Mouse (Mus musculus): Measurements from ENCODE around the gene Olfr1342. TPM values are rescaled to one million over a fixed set of nuclear protein-coding genes. Genes with fewer than 3 reads are reported as not detected.

Gene Olfr1342
- polyA plus RNA-seq (2012; rRNA removed) = not detected in 2 replicates

DNA sequence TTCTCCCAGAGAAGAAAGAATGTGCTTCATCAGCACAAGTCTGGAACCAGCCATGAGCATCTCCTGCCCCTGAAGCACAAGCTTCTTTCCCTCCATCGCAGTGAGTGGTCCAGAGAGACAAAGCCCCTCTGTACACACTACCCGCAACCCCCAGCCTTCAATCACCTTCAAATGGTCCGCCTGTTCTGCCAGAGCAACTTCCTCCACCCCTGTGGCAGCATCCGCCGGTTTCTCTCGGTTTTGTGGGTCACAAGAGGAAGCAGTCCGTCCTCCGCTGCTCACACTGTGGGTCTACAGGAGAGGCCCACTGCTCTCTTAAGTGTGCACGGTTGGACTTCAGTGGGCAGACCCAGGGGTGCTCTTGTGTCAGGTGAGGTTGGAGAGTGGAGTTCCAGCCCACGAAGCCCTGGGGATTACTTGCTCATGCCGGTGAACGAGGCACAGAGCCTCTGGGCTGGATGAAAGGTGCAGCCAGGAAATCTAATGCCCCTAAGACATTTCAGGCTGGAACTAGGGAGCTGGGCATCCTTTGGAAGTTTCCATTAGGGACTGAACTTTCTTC is at the start of gene Olfr1342:
TSS of gene Olfr1342 (minus strand) at position 345 of the 562 bp plus-strand sequence.
- Histone ChIP-seq H3K4me3 (ENCODE audit: insufficient read depth, low read length) (no peak within 1 kb of the TSS), H3K27ac (ENCODE audit: insufficient read depth, low read length) (no peak within 1 kb of the TSS), H3K4me1 (ENCODE audit: control insufficient read depth, insufficient read depth, low read length) (no peaks in the 10 kb centered on the region)
- TF ChIP-seq CTCF (IDR thresholded peaks at IDR 0.05; ENCODE audit: extremely low read depth, insufficient read depth, low read length) (no peak), POLR2A (IDR thresholded peaks at IDR 0.05; ENCODE audit: extremely low read depth, insufficient read depth, low read length) (no peak)

DNA sequence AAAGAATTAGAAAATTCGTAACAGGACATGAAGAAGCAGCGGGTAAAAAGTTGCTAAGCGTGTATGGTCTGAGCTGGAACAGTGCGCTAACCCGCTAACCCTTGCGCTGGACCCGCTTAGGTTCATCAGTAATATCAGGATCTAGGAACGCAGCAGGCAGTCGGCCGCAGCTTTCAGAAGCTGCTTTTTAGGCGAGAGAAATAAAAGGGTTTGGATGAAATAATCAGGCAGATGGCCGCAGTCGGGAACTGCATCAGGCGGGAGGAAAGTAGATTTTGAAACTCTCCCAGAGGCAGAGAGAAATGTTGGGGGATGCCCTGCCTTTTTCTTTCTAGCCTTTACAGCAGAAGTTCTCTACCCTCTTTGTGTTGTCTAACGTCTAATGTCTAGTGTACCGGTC is 49.3 kb upstream of the Olfr1342 start:
- no peak for TF ChIP-seq CTCF (IDR thresholded peaks at IDR 0.05; ENCODE audit: extremely low read depth, insufficient read depth, low read length)
- TF ChIP-seq POLR2A (IDR thresholded peaks at IDR 0.05; ENCODE audit: extremely low read depth, insufficient read depth, low read length) = no peak
- no peaks in the 10 kb centered on the region for H3K4me1 ChIP-seq (ENCODE audit: control insufficient read depth, insufficient read depth, low read length)
- no peak overlapping the region for H3K4me3 ChIP-seq (ENCODE audit: insufficient read depth, low read length)
- H3K27ac ChIP-seq (ENCODE audit: insufficient read depth, low read length) = no peak overlapping the region

DNA sequence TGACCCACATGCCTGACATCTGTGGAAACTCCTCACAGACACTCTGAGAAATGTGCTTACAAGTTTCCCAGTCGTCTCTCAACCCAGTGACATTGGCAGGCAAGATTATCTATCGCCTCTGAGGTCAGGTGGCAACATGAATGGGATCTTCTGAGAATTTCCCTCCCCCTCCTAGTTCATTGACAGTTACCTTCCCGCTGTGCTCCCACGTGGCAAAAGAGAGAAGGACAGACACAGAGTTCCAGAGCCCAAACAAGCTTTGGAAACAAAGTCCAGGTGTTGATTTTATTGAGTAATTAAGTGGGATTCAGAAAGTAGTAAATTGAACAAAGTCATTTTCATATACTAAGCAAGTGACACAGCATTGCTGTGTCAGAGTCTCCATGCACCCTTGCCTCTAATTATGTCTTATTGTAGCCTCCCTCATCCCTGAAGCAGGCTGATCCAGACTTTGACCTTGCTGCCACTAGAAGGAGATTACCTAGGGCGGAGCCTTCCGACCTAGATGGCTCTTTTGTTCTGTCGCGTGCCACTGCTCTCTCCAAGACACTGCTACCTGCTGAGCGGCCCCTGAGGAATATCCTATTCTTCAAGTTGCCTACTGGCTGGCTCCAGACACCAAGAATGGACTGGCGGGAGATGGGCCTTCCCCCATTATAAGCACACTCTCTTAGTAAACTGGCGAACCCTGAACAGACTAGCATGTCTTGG is 48.6 kb upstream of the Olfr1342 start:
- no peaks in the 10 kb centered on the region for H3K4me1 ChIP-seq (ENCODE audit: control insufficient read depth, insufficient read depth, low read length)
- H3K27ac ChIP-seq (ENCODE audit: insufficient read depth, low read length) = no peak overlapping the region
- no peak overlapping the region for H3K4me3 ChIP-seq (ENCODE audit: insufficient read depth, low read length)
- TF ChIP-seq POLR2A (IDR thresholded peaks at IDR 0.05; ENCODE audit: extremely low read depth, insufficient read depth, low read length) (no peak), CTCF (IDR thresholded peaks at IDR 0.05; ENCODE audit: extremely low read depth, insufficient read depth, low read length) (no peak)

DNA sequence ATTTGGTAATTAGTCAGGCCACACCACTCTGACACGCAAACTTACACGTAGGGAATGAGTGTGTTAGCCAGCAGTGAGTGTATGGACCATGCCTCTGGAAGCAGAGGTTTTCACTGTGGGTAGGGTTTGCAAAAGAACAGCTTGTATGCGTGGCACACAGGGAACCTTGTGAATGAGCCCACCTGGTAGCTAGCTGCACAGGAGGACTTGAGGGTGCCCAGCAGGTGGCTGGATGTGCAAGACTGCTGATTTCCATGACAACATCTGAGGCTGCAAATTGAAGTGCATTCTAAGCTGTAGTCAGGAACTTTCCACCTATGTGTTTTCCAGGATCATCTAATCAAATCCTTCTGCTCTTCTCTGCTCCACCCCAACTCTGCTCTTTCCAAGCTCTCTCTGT is 47.0 kb upstream of the Olfr1342 start:
- Histone ChIP-seq H3K4me1 (ENCODE audit: control insufficient read depth, insufficient read depth, low read length) (no peaks in the 10 kb centered on the region), H3K4me3 (ENCODE audit: insufficient read depth, low read length) (no peak overlapping the region), H3K27ac (ENCODE audit: insufficient read depth, low read length) (no peak overlapping the region)
- no peak for TF ChIP-seq CTCF (IDR thresholded peaks at IDR 0.05; ENCODE audit: extremely low read depth, insufficient read depth, low read length)
- TF ChIP-seq POLR2A (IDR thresholded peaks at IDR 0.05; ENCODE audit: extremely low read depth, insufficient read depth, low read length) = no peak

DNA sequence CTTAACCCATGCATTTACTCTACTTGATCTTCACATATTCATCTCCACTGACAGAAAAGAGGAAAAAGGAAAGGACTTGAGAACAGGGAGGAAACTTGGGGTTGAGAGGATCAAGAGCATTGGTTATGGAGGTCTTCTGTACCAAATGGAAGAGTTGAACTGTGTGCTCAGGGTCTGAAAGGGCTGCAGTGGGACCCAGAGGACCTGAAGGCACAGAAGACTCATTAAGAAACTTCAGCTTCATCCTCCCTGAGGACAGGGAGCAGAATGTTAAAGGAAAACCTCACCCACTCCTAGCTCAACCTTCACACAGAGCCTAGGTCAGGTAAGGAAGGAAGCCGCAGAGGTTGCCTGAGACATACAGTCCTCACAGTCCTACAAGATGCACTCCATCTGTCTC is 39.3 kb upstream of the Olfr1342 start, which contains the start of gene Olfr1339:
TSS of gene Olfr1339 (plus strand) at position 301 of the 400 bp plus-strand sequence.
- no peak within 1 kb of the TSS for H3K4me3 ChIP-seq (ENCODE audit: insufficient read depth, low read length)
- no peak within 1 kb of the TSS for H3K27ac ChIP-seq (ENCODE audit: insufficient read depth, low read length)
- no peaks in the 10 kb centered on the region for H3K4me1 ChIP-seq (ENCODE audit: control insufficient read depth, insufficient read depth, low read length)
- TF ChIP-seq CTCF (IDR thresholded peaks at IDR 0.05; ENCODE audit: extremely low read depth, insufficient read depth, low read length) (no peak), POLR2A (IDR thresholded peaks at IDR 0.05; ENCODE audit: extremely low read depth, insufficient read depth, low read length) (no peak)

DNA sequence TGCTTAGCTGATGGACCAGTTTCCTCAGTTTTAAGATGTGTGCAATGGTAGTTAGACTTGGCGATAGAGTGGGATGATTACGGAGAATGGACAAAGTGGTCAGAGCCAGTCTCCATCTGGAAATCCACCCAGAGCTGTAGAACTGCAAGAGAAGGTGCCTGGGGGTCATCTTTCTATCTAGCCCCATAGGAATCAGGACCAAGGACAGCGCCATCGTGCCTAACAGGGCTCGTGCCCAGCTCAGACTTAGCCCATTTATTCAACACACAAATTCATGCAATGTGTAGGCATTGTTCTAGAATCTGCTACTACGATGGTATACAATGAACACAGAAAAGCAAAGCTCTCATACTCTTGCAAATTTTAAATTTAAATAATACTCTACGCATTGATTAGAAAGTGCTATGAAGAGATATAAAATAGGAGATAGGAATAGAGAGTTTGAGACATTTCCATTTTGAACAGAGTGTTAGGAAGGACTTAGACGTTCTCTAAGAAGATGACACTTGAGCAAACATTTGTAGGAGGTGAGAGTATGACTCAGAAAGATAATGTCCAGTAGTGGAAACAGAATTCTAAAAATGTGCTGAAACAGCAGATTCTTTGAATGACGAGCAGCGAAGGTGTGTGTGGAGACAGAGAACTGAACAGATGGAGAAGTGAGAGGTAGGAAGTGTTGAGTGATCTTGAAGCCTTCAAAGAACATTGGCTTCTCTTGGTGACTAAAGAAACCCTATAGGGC is 29.4 kb upstream of the Olfr1342 start:
- H3K4me3 ChIP-seq (ENCODE audit: insufficient read depth, low read length) = no peak overlapping the region
- H3K4me1 ChIP-seq (ENCODE audit: control insufficient read depth, insufficient read depth, low read length) = no peaks in the 10 kb centered on the region
- TF ChIP-seq CTCF (IDR thresholded peaks at IDR 0.05; ENCODE audit: extremely low read depth, insufficient read depth, low read length) = no peak
- no peak for TF ChIP-seq POLR2A (IDR thresholded peaks at IDR 0.05; ENCODE audit: extremely low read depth, insufficient read depth, low read length)
- no peak overlapping the region for H3K27ac ChIP-seq (ENCODE audit: insufficient read depth, low read length)

DNA sequence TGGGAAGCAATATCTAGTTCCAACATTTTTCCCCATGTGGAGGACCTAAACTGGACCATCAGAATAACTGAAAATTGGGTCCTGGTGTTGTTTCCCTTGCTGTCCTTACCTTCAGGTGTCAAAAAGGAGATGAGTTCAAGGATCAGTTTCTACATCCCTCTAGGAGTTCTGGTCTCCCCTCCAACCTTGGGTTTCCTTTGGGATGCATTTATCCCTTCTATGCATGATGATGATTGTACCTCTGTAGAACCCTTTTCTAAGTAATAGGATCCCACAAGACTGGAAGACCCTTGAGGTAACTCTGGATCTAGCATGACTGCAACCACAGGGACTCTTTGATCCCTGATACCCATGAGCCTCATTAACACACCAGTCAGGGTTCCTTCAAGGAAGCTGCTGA is 27.3 kb upstream of the Olfr1342 start, which contains the start of gene Olfr1340:
TSS of gene Olfr1340 (plus strand) at position 301 of the 400 bp plus-strand sequence.
- no peak within 1 kb of the TSS for H3K4me3 ChIP-seq (ENCODE audit: insufficient read depth, low read length)
- H3K4me1 ChIP-seq (ENCODE audit: control insufficient read depth, insufficient read depth, low read length) = no peaks in the 10 kb centered on the region
- no peak within 1 kb of the TSS for H3K27ac ChIP-seq (ENCODE audit: insufficient read depth, low read length)
- no peak for TF ChIP-seq CTCF (IDR thresholded peaks at IDR 0.05; ENCODE audit: extremely low read depth, insufficient read depth, low read length)
- TF ChIP-seq POLR2A (IDR thresholded peaks at IDR 0.05; ENCODE audit: extremely low read depth, insufficient read depth, low read length) = no peak

DNA sequence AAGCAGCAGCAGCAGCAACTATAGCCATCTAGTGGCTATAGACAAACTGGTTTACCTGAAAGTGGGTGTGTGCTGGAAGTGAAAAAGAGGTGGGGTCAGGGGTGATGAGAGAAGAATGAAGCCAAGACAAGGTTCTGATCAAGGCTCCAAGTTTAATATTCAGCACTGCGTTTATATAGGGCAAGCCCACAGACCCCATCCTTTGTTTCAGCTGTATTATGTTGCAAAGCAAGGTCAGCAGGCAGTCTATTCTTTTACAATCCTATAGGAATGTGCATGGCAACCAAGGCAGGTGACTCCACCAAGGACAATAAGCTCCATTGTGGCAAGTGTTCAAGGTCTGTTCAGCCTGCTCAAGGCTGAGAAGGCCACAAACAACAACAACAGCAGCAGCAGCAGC is 19.1 kb upstream of the Olfr1342 start:
- Histone ChIP-seq H3K4me1 (ENCODE audit: control insufficient read depth, insufficient read depth, low read length) (no peaks in the 10 kb centered on the region), H3K4me3 (ENCODE audit: insufficient read depth, low read length) (no peak overlapping the region), H3K27ac (ENCODE audit: insufficient read depth, low read length) (no peak overlapping the region)
- TF ChIP-seq POLR2A (IDR thresholded peaks at IDR 0.05; ENCODE audit: extremely low read depth, insufficient read depth, low read length) (no peak), CTCF (IDR thresholded peaks at IDR 0.05; ENCODE audit: extremely low read depth, insufficient read depth, low read length) (no peak)

DNA sequence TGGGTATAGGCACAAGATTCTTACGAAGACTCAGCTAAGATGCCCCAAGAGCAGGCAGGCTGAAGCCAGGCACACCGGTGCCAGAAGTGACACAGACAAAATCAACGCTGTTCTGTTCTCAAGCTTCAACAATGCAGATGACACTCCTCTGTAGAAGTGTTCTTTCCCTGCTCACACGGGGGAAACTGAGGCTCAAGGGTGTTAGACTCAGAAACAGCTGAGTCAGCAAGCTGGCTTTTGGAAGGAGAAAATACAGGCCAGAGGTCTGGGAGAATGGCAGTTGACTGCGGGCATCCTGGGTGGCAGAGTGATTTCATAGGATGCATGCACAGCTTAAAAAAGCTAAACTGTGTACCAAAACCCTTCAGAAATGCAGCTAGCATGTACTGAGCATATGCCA is 15.5 kb upstream of the Olfr1342 start:
- H3K4me3 ChIP-seq (ENCODE audit: insufficient read depth, low read length) = no peak overlapping the region
- H3K4me1 ChIP-seq (ENCODE audit: control insufficient read depth, insufficient read depth, low read length) = no peaks in the 10 kb centered on the region
- H3K27ac ChIP-seq (ENCODE audit: insufficient read depth, low read length) = no peak overlapping the region
- TF ChIP-seq POLR2A (IDR thresholded peaks at IDR 0.05; ENCODE audit: extremely low read depth, insufficient read depth, low read length) (no peak), CTCF (IDR thresholded peaks at IDR 0.05; ENCODE audit: extremely low read depth, insufficient read depth, low read length) (no peak)

Data from cortical plate, adult 2 months (tissue).